Mouse (Mus musculus) thymus, postnatal 36 days (tissue): Measurements from ENCODE around the gene Cadm4.
"Not testable (repeated sequence)": the region's sequence is repeated elsewhere in the genome, so short reads cannot be mapped to it uniquely, and the experiment has no call there.

Experiments used
- DNase-seq, 2 experiments: peaks; one replicate each; pipeline ENCODE4 v3.0.0; 2022; ENCODE audit warnings: mixed read lengths in 2 of 2

Gene Cadm4

DNA sequence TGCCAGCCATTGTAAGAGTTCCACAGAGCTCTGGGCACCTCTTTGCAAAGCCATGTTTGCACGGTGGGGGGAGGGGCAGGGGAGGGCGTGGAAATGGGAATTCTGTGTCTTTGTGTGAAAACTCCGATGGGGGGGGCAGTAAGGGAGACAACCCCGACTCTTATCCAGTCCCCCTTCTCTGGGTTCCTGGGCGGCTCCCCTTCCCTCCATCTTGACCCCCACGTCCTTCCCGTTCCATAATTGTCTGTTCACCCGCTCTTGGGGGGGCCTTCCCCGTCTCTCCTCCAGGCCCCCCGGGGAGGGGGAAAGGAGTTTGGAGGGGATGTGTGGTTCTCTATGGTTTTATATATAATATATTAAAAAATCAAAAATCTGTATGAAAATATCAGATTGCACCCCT is 22.2 kb downstream of the Cadm4 start:
- no peak for DNase-seq

DNA sequence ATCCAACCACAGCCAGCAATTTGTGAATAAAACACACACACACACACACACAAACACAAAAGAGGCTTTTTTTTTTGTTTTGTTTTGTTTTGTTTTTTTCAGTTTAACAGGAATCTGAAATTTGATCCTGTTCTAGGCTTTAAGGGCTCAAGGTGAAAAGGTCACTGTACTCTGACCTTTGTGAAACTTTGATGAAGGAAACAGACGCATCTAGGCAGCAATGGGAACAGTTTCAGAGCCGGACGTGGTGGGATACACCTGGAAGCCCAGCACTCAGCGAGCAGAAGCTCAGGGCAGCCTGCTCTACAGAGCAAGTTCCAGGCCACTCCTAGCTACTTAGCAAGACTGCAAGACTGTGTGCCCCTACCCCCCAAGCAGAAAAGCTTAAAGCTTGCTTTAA is 23.0 kb downstream of the Cadm4 start:
- DNase-seq: no peak

DNA sequence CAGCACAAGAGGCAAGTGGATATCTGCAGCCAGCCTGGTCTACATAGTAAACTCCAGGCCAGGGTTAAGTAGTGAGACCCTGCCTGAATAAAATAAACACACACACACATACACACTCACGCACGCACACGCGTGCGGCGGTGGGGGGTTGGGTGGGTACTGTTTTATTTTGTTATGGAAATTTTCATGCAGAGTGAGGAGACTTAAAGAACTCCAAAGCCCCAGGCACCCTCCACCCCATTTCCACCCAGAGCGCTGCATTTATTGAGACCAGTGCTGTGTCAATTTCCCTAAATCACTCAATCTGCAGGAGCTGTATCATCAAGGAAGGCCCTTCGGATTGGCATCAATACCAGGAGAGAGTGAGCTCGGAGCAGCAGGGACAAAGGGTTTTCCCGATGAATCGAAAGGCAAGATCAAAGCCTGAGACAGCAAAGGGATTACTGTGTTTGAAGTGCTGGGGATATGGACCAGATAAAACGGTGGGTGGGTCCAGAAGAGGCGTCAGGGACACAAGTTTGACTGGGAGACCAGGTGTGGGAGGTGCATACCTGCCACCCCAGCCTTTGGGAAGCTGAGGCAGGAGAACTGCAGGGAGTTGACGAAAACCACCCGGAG is 23.7 kb downstream of the Cadm4 start:
- no peak for DNase-seq

DNA sequence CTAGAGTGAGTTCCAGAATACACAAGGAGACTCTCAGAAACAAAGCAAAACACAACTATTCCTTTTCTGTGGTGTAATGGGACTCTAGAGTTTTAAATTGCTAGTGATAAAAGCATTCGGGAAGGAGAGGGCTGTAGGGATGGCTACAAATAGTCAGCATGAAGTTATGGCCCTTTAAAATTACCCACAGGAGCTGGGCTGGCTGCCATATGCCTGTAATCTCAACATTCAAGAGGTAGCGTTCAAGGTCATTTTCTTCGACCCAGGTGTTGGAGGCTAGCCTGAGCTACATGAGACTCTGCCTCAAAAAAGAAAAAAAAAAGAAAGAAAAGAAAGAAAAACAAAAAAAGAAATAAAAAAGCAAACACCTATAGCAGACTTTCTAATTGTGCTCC is 24.2 kb downstream of the Cadm4 start:
- DNase-seq: no peak

DNA sequence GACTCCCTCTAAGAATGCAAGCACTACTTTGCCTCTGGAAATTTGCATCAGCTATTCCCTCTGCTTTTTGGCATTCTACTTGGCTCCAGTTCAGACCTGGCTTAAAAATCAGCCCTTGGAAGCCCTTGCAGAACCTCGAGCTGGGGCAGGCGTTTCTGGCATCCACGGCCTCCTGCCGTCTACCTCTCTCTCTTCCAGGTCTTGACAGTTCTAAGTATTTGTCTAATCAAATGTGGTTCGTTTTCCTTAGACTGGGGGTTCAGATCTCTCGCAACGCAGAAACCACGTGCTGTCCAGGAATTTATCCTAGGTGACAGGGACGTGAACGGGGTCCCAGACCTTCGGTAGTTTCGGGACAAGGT is 24.6 kb downstream of the Cadm4 start:
- no peak for DNase-seq

DNA sequence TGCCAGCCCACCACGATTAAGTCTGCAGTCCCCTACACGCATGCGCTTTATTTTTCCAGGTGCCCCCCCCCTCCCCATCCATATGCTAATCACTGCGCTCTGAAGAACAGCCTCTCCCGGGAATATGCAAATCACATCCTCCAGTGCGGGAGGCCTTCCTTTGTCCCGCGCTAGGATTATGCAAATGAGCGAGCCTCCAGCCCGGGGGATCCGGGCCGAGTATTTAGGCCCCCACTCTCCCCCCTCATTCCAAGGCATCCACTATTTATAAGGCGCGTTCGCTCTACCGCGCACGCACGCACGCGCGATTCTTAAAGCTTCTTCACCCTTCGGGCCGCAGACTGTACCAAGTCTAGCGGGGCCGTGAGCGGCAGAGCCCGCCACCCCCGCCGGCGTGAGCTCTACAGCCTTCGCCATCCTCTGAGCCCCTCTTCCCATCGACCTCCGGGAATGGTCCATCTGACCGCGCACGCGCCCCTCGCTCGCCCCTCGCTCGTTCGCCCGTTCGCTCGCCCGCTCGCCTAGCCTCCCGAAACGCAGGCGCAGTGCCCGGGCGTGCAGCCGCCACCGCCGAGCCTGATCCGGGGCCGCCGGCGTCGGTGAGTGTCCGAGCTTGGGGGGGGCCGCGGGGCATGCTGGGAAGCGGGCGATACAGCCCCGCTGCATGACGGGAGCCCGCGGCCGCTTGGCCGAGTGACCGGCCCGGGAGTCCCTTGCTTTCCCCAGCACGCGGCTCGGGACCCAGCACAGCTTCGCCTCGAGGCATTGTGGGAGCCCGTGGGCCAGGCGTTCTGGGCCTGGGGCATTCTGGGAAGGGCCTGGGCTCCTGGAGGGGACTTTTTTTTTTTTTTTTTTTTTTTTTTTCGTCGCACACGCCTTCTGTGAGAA is 25.3 kb downstream of the Cadm4 start, which contains the start of gene Zfp428:
Zfp428 (plus strand) TSS at position 169 of the 888 bp plus-strand sequence.
- DNase-seq: peak; percentile 66

DNA sequence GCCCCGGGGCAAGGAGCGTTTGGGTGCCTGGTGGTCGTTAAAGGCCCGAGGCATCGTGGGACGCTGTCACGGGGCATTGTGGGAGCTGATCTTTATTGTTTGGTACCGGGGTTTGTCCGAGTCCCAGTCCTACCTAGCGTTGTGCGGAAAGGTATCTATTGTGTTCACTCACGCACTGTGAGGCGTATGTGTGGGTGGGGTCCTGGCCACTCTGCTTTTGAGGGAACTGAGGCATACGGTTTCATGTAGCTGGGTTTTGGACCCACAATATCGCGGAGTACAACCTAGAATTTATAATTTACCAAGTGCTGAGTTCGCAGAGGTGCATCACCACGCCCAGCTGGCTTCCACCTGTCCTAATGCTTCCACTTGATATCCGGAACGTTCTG is 25.9 kb downstream of the Cadm4 start:
- peak in 1 of 2 experiments; percentile 21 for DNase-seq

DNA sequence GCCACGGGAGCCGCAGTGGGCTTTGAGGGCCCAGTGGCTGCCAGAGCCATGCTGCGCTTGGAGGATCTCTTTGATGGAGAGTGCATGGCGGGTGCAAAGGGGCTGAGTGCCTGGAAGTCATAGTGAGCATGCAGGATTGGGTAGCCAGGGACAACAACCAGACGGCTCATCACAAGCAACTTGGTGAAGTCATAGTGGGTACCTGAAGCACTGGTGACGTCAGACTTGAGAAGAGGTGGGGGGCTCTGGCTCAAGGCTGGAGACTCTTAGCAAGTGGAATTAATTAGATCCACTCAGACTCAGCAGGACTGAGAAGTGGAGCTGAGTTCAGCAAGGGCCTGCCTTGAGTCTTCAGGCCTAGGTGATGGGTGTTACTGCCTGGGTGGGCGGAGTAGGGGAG is 30.5 kb downstream of the Cadm4 start, which contains the start of gene AC161166.1:
AC161166.1 (minus strand) TSS at position 101 of the 400 bp plus-strand sequence.
- no peak for DNase-seq

DNA sequence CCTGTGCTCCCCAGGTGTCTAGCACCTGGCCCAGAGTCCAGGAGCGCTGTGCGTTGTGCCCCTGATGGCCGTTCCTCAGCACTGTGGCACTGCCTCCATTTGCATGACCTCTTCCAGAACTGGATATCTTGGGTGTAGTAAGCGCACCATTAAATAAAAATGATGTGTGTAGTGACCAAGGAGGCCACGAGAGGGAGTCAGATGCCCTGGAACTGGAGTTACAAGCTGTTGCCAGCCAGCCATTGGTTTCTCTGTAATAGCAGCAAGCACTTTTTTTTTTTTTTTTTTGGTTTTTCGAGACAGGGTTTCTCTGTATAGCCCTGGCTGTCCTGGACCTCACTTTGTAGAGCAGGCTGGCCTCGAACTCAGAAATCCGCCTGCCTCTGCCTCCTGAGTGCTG is 34.5 kb downstream of the Cadm4 start:
- DNase-seq: peak in 1 of 2 experiments; percentile 21

DNA sequence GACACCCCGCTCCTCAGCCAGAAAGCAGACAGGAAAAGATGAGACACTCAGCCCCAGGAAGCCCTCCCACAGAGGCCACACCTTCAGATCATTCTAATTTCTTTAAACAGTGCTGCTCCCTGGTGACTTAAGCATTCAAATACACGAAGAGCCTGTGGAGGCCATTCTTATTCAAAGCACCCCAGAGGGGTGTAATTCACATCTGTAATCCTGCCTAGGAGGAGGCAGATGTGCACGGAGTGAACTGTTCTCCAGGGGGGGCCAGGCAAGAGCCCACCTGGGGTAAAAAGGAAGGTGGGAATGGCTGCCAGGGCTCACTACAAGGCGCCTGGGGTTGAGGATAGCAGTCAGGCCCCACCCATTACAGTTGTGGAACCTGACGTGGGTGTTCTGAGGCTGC is 35.3 kb downstream of the Cadm4 start:
- no peak for DNase-seq

DNA sequence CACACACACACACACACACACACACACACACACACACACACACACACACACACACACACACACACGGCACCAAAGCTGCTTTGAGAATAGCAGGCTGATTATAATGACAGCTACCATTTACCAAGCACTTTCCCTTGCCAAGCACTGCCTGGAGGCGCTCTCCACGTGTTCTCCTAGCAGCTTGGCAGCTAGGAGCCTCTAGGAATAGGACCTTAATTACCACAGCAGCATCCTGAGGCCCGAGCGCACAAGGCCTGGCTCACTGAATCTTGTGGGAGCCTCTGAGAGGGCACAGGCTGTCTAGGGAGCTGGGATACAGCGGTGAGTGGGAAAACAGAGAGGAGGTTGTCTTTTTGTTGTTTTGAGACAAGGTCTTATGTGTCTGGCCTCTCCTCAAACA is 35.8 kb downstream of the Cadm4 start:
- no peak for DNase-seq

DNA sequence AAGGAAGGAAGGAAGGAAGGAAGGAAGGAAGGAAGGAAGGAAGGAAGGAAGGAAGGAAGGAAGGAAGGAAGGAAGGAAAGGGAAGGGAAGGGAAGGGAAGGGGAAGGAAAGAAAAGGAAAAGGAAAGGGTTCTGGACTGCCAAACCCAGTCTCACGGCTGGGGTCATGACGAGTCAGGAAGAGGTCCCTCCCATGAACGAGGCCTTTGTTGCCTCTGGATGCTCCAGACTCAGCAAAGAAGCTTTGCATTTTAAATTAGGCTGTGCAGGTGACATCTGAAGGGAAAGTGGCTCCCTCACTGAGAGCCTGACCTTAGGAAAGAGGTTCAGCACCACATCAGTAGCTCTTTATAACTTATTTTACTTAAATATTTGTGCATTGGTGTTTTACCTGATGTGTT is 37.3 kb downstream of the Cadm4 start:
- no peak for DNase-seq

DNA sequence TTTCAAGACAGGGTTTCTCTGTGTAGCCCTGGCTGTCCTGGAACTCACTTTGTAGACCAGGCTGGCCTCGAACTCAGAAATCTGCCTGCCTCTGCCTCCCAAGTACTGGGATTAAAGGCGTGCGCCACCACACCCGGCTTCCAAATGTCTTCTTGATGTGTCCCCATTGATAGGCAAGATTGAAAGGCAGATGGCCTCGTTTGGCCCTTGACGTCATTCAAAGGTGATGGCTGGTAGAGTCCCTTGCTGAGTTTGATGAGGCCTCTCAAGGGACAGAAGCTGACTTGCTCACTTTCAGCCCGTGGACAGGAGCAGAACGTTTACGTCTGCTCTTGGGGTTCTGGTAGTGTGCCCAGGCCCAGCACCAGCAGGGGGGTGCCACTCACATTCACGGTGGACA is 38.2 kb downstream of the Cadm4 start:
- DNase-seq: not testable (repeated sequence)

DNA sequence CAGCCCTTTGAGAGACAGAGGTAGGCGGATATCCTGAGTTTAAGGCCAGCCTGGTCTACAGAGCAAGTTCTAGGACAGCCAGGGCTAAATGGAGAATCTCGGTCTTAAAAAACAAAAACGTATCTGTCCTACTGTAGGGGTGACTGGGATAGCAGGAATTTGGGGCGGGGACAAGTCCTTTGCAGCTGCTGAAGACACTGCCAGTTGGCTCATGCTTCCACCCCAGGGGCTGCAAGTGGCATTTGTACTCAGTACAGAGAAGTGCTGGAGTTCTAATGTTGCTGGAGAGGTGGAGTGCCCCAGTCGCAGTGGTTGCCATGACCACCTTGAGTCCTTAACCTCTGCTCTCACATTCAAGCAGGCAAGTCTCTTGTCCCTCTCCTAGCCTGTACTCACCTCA is 41.0 kb downstream of the Cadm4 start:
- DNase-seq: no peak

DNA sequence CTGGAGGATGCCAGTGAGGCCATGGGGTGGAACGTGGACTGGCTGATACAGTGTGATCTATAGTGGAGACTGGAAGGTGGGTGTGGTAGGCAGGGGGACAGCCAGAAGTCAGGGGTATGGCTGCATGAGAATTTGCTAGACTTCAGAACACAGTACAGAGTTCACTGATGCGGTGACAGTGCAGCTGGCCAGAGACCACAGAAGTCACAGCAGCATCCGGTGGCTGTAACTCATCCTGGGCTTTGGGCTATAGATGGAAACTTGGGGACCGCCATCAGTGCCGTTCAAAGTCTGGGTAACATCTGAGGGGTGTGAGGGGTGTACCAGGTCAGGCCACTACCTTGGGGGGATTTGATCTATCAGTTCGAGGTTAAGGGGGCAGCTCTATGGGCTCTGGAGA is 41.9 kb downstream of the Cadm4 start:
- DNase-seq: no peak

DNA sequence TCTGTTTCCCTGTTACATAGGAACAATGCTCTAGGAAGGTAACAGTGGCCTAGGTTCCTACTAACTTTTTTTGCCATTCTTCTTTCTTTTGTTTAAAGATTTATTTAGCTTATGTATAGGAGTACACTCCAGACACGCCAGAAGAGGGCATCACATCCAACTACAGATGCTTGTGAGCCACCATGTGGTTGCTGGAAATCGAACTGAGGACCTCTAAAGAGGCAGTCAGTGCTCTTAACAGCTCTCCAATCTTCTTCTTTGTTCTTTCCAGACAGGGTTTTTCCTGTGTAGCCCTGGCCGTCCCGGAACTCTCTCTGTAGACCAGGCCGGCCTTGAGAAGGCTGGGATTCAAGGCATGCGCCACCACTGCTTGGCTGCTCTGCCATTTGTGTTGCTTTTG is 43.2 kb downstream of the Cadm4 start:
- no peak for DNase-seq

DNA sequence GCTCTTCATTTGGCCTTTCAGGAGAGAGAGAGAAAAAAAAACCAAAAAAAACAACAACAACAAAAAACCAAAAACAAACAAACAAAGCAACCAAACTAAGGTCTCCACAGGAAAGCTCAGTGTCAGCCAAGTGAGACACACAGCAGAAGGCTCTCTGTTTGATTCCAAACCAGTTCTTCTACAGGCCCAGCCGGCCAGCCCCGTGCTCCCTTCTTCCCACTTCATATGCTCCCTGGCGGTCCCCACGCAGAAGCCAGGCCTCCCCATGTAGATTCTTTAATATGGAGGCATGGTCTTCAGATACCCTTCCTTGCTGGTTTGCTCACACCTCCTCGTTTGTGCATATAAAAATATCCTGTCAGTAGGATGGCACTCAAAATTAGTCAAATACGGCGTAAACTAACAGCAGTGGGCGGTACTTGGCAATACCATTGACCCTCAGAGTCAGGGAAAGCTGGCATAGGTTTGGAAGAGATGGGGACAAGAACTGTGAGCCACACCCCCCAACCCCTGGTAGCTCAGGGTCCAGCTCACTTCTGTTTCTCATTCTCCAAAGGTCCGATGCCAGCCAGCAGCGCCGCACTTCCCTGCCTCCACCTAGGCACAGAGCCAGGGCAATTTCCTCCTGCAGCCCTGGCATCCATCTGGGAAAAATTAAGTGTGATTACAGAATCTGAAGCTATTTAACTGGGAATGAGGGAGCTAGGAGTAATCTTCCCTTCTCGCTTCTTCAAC is 44.0 kb downstream of the Cadm4 start:
- DNase-seq: no peak

DNA sequence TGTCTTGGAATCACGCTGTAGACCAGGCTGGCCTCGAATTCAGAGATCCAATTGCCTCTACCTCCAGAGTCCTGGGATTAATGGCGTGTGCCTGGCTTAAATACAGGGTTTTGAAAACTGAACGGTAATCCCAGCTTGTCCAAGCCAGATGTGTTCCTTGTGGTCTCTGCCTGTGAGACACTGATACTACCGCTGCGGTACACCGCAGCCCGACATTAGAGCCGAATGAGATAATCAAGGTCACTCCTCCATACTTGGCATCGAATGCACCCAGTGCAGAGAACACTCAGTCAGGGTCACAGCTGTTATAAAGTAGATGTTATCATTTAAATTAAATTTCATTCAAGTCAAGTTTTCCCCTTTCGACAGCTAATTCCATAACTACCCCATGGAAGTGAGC is 47.0 kb downstream of the Cadm4 start:
- no peak for DNase-seq

DNA sequence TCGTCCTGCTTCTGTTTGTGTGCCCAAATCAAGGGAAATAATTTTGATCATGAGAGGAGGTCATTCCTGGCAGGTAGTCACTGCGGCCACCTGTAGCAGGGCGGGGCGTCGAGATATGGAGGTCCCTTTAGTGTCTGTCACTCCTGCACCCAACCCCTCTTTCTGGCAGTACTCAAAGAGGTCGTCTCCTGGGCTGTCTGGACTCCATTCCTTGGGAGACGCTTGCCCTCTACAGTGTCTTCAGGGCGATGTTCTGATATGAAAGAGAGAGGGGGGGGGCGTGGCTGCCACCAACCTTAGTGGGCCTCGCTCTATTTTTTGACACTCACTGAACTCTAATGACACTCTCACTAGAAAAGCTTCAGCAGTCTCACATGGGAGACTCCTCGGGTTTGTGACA is 47.8 kb downstream of the Cadm4 start:
- DNase-seq: no peak

DNA sequence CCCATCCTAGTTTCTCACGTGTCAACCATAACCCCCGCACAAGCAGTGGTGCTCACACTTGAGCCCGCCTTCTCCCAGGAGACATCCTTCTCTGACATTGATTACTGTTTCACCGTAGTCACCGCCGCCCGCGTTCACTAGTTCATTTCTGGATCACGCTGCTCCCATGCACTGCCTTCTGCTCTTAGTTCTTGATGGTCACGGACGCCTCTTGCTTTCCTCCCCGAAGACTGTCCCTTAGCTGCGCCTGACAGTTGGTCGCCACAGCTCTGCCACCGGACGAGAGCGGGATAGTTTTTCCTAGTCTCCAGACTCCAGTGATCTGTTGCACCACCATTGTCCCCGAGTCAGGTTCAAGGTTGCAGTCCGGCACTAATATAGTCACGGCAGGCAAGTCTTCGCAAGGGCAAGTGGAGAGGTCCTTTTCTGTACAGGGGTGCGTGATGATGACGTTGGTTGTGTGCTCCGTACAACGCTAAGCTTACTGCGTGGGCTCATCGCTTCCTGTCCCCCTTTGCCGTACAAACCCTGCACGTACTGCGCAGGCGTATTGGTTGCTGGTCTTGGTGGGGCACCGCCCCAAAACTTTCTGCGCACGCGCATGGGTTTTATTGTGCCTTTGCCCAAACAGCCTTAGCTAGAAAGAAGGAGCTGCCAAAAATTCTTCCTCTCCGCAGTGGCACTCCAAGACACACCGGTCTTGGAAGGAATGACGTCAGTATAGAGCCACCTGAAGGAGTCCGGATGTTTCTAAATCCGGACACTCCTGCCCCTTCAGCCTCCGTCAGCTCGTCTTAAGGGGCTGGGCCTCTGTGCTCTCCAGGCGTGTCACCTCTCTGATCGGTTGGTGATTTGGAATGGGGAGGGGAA is 48.5 kb downstream of the Cadm4 start, which contains the start of gene Irgq:
Irgq (plus strand) TSS at position 628 of the 870 bp plus-strand sequence.
- peak; percentile 97 to 98 for DNase-seq

DNA sequence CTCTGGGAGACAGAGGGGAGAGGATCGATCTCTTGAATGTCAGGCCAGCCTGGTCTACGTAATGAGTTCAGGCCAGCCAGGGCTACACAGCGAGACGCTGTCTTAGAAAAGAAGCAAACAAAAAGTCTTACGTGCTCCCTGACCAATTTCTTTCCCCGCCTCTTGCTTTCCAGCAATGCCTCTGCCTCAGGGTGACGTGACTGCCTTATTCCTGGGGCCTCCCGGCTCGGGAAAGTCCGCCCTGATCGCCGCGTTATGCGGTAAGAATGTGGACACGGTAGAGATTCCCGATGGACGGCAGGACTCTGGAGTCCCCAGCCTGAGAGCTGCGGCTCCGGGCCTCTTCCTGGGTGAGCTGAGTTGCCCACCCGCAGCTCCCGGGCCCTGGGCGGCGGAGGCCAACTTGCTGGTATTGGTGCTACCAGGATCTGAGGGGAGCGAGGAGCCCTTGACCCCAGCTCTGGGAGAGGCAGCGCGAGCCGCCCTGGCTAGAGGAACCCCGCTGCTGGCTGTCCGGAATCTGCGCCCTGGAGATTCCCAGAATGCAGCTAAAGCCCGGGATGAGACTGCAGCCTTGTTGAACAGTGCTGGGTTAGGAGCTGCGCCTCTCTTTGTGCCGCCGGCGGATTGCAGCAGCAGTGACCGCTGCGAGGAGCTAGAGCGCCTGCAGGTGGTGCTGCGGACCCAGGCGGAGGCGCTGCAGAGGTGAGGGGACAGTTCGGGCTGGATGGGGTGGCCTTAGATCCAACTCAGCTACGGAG is 49.6 kb downstream of the Cadm4 start:
- peak; percentile 69 to 73 for DNase-seq
